Mouse (Mus musculus): ENCODE data around the gene Twf2. TPM values are rescaled to one million over a fixed set of nuclear protein-coding genes. Genes with fewer than 3 reads are reported as not detected.
A peak's percentile ranks its signal among the peaks of the same experiment; 100 is the strongest.

The Twf2 gene
- total and polyA plus RNA-seq, 2 experiments: 4.7 to 6.2 TPM

DNA sequence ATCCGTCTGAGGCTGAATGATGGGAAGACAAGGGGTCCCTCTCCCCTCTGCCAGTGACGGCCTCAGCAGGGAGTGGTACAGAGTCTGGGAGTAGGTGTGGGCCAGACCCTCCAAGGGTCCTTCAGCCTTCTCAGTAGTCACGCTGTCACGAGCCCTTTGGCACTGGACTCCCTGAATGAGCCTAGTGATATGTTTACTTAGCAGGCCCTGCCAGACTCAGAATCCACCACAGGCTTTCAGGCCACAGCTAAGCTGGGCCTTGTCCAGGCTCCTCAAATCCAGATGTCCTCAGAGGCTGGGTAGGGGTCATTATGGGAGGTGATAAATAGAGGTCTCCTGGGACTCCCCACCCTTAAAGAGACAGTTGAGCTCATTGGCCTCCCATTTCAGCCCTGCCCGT lies 5.3 kb downstream of the Twf2 start:
- WGBS: 62% methylated on average over 5 of the region's 5 CpGs

DNA sequence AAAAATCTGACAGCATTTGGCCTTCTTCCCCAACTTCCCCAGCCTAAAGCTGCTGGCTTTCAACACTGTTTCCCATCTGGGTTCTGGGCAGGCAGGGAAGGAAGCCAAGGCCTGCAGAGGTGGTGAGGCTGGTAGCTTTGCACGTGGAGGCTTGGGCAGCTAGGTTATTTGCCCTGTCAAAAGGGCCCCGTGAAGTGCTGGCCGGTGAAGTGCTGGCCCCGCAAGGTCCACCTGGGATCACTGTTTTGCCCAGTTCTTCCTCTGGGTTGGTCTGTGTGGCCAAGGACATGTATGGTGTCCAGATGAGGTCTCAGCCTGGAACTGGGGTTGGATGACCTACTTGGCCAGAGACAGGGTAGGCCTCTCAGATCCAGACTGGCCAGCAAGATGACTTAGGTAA lies 7.0 kb downstream of the Twf2 start:
- no peak overlapping the region for H3K27ac ChIP-seq (replicated peaks; ENCODE audit: insufficient read depth, low read depth, low read length)
- 27% methylated on average over 4 of the region's 4 CpGs for WGBS
- no peak overlapping the region for H3K4me3 ChIP-seq (ENCODE audit: insufficient read depth, low read depth, low read length)
- H3K36me3 ChIP-seq (ENCODE audit: control insufficient read depth, insufficient read depth, low read length): no peaks in the 10 kb centered on the region
- no peaks in the 10 kb centered on the region for H3K4me1 ChIP-seq (ENCODE audit: control insufficient read depth, insufficient read depth, low read length)
- H3K9ac ChIP-seq (ENCODE audit: low read depth, low read length): no peak overlapping the region
- peak; percentile 90 for DNase-seq (ENCODE audit: extremely low read depth, low read depth, low spot score)
- TF ChIP-seq POLR2A (IDR thresholded peaks at IDR 0.05; ENCODE audit: extremely low read depth, insufficient read depth, low read length): no peak
- no peak for TF ChIP-seq CTCF (IDR thresholded peaks at IDR 0.05; ENCODE audit: low read depth, low read length)
- no peaks in the 10 kb centered on the region for H3K27me3 ChIP-seq (ENCODE audit: control insufficient read depth, insufficient read depth, low read length)
- no peaks in the 10 kb centered on the region for H3K79me2 ChIP-seq (ENCODE audit: control insufficient read depth, insufficient read depth, low read length)

More for the DNA sequence above, 5.3 kb downstream of the Twf2 start:
- Histone ChIP-seq H3K9ac (ENCODE audit: low read depth, low read length) (no peak overlapping the region), H3K4me3 (ENCODE audit: insufficient read depth, low read depth, low read length) (no peak overlapping the region), H3K79me2 (ENCODE audit: control insufficient read depth, insufficient read depth, low read length) (no peaks in the 10 kb centered on the region), H3K36me3 (ENCODE audit: control insufficient read depth, insufficient read depth, low read length) (no peaks in the 10 kb centered on the region), H3K4me1 (ENCODE audit: control insufficient read depth, insufficient read depth, low read length) (no peaks in the 10 kb centered on the region; the same call in 1 of the 2 replicates), H3K27me3 (ENCODE audit: control insufficient read depth, insufficient read depth, low read length) (no peaks in the 10 kb centered on the region), H3K27ac (replicated peaks; ENCODE audit: insufficient read depth, low read depth, low read length) (no peak overlapping the region)
- no peak for DNase-seq (ENCODE audit: extremely low read depth, low read depth, low spot score)
- TF ChIP-seq CTCF (IDR thresholded peaks at IDR 0.05; ENCODE audit: low read depth, low read length) (no peak), POLR2A (IDR thresholded peaks at IDR 0.05; ENCODE audit: extremely low read depth, insufficient read depth, low read length) (no peak)

DNA sequence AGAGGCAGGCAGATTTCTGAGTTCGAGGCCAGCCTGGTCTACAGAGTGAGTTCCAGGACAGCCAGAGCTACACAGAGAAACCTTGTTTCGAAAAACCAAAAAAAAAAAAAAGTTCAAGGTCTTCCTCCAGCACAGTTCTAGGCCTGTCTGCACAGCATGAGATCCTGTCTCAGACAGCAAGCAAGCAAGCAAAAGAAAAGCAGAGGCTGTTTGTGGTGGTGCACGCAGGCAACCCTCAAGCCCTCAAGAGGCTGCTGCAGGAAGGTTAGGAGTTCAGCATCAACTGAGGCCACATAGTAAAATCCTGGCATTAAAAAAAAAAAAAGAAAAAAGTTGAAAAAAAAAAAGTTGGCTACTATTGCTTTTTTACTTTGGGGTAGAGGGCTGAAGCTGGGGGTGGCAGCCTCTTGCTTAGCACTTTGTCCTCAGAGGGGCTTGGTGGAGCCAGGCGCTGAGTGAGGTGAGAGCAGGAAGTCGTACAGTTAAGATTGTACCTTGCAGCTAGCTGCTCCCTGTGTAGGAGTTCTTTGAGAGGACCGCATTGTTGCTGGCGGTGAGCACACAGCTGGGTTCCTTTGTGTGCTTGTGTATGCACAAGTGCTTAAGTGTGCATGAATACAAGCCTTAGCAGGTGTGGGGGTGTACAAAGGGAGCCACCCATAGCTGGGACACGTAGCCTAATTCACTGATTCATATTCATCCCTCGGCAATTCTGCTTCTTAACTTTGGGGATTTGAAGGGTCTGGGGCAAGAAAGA lies 8.1 kb downstream of the Twf2 start:
- H3K79me2 ChIP-seq (ENCODE audit: control insufficient read depth, insufficient read depth, low read length): no peaks in the 10 kb centered on the region
- H3K9ac ChIP-seq (ENCODE audit: low read depth, low read length): no peak overlapping the region
- no peaks in the 10 kb centered on the region for H3K36me3 ChIP-seq (ENCODE audit: control insufficient read depth, insufficient read depth, low read length)
- no peak for DNase-seq (ENCODE audit: extremely low read depth, low read depth, low spot score)
- 90% methylated on average over 9 of the region's 9 CpGs for WGBS
- TF ChIP-seq CTCF (IDR thresholded peaks at IDR 0.05; ENCODE audit: low read depth, low read length) (no peak), POLR2A (IDR thresholded peaks at IDR 0.05; ENCODE audit: extremely low read depth, insufficient read depth, low read length) (no peak)
- no peaks in the 10 kb centered on the region for H3K27me3 ChIP-seq (ENCODE audit: control insufficient read depth, insufficient read depth, low read length)
- no peak overlapping the region for H3K4me3 ChIP-seq (ENCODE audit: insufficient read depth, low read depth, low read length)
- no peaks in the 10 kb centered on the region for H3K4me1 ChIP-seq (ENCODE audit: control insufficient read depth, insufficient read depth, low read length)
- H3K27ac ChIP-seq (replicated peaks; ENCODE audit: insufficient read depth, low read depth, low read length): no peak overlapping the region

DNA sequence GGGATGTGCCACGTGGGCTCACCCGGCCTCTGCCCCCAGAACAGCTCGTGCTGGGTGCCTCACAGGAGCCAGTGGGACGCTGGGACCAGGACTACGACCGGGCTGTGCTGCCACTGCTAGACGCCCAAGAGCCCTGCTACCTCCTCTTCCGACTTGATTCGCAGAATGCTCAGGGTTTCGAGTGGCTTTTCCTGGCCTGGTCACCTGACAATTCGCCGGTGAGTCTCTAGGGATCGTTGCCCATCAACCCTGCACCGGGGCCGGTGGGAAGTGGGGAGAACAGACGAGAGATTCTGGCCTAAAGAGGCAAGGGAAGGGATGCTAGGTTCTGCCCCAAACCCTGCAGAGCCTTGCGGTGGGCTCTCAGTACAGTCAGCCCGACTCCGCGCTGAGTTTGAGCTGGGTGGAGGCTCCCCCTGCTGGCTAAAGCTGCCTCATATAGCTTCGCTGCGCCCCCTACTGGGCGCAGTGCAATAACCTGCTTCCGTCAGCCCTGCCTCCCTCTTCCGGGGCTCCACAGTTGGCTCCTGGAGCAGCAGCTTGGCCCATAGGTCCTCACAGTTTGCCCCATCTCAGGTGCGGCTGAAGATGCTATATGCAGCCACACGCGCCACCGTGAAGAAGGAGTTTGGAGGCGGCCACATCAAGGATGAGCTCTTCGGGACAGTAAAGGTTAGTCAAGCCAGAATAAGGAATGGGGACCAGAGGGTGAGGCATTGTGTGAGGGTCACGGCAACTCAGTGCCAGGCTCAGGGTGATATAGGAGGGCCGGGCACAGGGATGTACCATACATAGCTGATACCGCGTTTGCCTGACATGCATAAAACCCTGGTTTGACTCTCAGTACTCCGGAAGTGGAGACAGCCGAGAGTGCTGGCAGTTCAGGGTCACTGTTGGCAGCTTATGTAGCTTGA lies 9.0 kb downstream of the Twf2 start:
- peak overlapping the region; percentile 61 for H3K9ac ChIP-seq (ENCODE audit: low read depth, low read length)
- H3K27ac ChIP-seq (replicated peaks; ENCODE audit: insufficient read depth, low read depth, low read length): no peak overlapping the region
- H3K4me3 ChIP-seq (ENCODE audit: insufficient read depth, low read depth, low read length): peak overlapping the region; percentile 31
- H3K36me3 ChIP-seq (ENCODE audit: control insufficient read depth, insufficient read depth, low read length): no peaks in the 10 kb centered on the region
- no peaks in the 10 kb centered on the region for H3K79me2 ChIP-seq (ENCODE audit: control insufficient read depth, insufficient read depth, low read length)
- H3K4me1 ChIP-seq (ENCODE audit: control insufficient read depth, insufficient read depth, low read length): no peaks in the 10 kb centered on the region
- 18% methylated on average over 37 of the region's 37 CpGs for WGBS
- DNase-seq (ENCODE audit: extremely low read depth, low read depth, low spot score): peak; percentile 67
- TF ChIP-seq POLR2A (IDR thresholded peaks at IDR 0.05; ENCODE audit: extremely low read depth, insufficient read depth, low read length) (no peak), CTCF (IDR thresholded peaks at IDR 0.05; ENCODE audit: low read depth, low read length) (peak; percentile 100)
- no peaks in the 10 kb centered on the region for H3K27me3 ChIP-seq (ENCODE audit: control insufficient read depth, insufficient read depth, low read length)

DNA sequence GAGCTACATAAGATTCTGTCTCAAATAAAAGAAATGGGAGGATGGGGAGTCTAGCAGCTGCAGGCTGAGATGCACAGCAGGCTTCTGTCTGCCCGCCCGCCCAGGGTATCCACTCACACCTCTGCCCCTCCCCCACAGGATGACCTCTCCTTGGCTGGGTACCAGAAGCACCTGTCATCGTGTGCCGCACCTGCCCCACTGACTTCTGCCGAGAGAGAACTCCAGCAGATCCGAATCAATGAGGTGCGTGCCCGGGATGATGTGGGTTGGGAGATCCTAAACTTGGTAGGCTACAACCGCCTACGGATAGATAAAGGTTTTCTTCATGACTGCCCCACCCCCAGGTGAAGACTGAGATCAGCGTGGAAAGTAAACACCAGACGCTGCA lies 9.7 kb downstream of the Twf2 start:
- Histone ChIP-seq H3K27me3 (ENCODE audit: control insufficient read depth, insufficient read depth, low read length) (no peaks in the 10 kb centered on the region), H3K4me3 (ENCODE audit: insufficient read depth, low read depth, low read length) (no peak overlapping the region), H3K79me2 (ENCODE audit: control insufficient read depth, insufficient read depth, low read length) (no peaks in the 10 kb centered on the region), H3K36me3 (ENCODE audit: control insufficient read depth, insufficient read depth, low read length) (no peaks in the 10 kb centered on the region), H3K4me1 (ENCODE audit: control insufficient read depth, insufficient read depth, low read length) (no peaks in the 10 kb centered on the region), H3K27ac (replicated peaks; ENCODE audit: insufficient read depth, low read depth, low read length) (no peak overlapping the region), H3K9ac (ENCODE audit: low read depth, low read length) (no peak overlapping the region)
- TF ChIP-seq CTCF (IDR thresholded peaks at IDR 0.05; ENCODE audit: low read depth, low read length) (no peak), POLR2A (IDR thresholded peaks at IDR 0.05; ENCODE audit: extremely low read depth, insufficient read depth, low read length) (no peak)
- no peak for DNase-seq (ENCODE audit: extremely low read depth, low read depth, low spot score)
- WGBS: 66% methylated on average over 12 of the region's 12 CpGs

Data from liver, adult 2 months (tissue).